Mouse (Mus musculus) ES-Bruce4 (cell line): ENCODE measurements around the gene Zbtb48. TPM values are rescaled to one million over a fixed set of nuclear protein-coding genes. Genes with fewer than 3 reads are reported as not detected.

Experiments used
- H3K27ac ChIP-seq: 2 replicates; pipeline ENCODE4 v1.5.1; 2012; ENCODE audit warnings: low read length, inconsistent platforms; ENCODE audit not compliant: insufficient read depth
- H3K27me3 ChIP-seq: 2 replicates; pipeline ENCODE4 v1.6.1; 2012; ENCODE audit warnings: mild to moderate bottlenecking, low read length, inconsistent platforms; ENCODE audit not compliant: control insufficient read depth, poor library complexity, insufficient read depth, severe bottlenecking
- H3K36me3 ChIP-seq: 2 replicates; pipeline ENCODE4 v1.6.1; 2012; ENCODE audit warnings: inconsistent platforms, mild to moderate bottlenecking, low read length, moderate library complexity; ENCODE audit not compliant: control insufficient read depth, poor library complexity, insufficient read depth, severe bottlenecking
- H3K4me1 ChIP-seq: one replicate; pipeline ENCODE4 v1.8.1; 2011; ENCODE audit warnings: low read length; ENCODE audit not compliant: control insufficient read depth, insufficient read depth
- H3K4me3 ChIP-seq: 2 replicates; pipeline ENCODE4 v1.5.1; 2011; ENCODE audit warnings: low read depth, mild to moderate bottlenecking, low read length
- H3K9ac ChIP-seq: 2 replicates; pipeline ENCODE4 v1.6.1; 2012; ENCODE audit warnings: low read depth, mild to moderate bottlenecking, inconsistent platforms; ENCODE audit not compliant: poor library complexity, severe bottlenecking
- H3K9me3 ChIP-seq: replicated peaks from 2 replicates; pipeline ENCODE4 v1.6.1; 2012; ENCODE audit warnings: mild to moderate bottlenecking, low read length, inconsistent platforms; ENCODE audit not compliant: control insufficient read depth, poor library complexity, insufficient read depth, severe bottlenecking
- CTCF ChIP-seq: IDR thresholded peaks from one replicate; pipeline ENCODE4 v1.8.1; 2011; ENCODE audit warnings: low read depth, low read length
- EP300 ChIP-seq: IDR thresholded peaks from 2 replicates; pipeline ENCODE4 v1.6.1; 2011; ENCODE audit warnings: low read depth, low read length; ENCODE audit not compliant: insufficient read depth
- POLR2A ChIP-seq: IDR thresholded peaks from one replicate; pipeline ENCODE4 v1.8.1; 2011; ENCODE audit warnings: low read length; ENCODE audit not compliant: insufficient read depth
- polyA plus RNA-seq: library from polyadenylated mRNA; stranded (reverse); fragments of >200 nt; gene quantifications from 2 replicates; pipeline ENCODE4 v1.2.4, GENCODE M21; 2011; ENCODE audit warnings: low read depth; ENCODE audit not compliant: missing spikeins, insufficient read depth, insufficient read length

Zbtb48 gene
- polyA plus RNA-seq, 1 experiment = 13.5 TPM

- H3K27me3 ChIP-seq = no peaks in the 10 kb centered on the region; the same call in 1 of the 2 replicates
Observed at GRCm38 (mm10) chr4:151995371-151996172, 31.9 kb downstream of the Zbtb48 start.

DNA sequence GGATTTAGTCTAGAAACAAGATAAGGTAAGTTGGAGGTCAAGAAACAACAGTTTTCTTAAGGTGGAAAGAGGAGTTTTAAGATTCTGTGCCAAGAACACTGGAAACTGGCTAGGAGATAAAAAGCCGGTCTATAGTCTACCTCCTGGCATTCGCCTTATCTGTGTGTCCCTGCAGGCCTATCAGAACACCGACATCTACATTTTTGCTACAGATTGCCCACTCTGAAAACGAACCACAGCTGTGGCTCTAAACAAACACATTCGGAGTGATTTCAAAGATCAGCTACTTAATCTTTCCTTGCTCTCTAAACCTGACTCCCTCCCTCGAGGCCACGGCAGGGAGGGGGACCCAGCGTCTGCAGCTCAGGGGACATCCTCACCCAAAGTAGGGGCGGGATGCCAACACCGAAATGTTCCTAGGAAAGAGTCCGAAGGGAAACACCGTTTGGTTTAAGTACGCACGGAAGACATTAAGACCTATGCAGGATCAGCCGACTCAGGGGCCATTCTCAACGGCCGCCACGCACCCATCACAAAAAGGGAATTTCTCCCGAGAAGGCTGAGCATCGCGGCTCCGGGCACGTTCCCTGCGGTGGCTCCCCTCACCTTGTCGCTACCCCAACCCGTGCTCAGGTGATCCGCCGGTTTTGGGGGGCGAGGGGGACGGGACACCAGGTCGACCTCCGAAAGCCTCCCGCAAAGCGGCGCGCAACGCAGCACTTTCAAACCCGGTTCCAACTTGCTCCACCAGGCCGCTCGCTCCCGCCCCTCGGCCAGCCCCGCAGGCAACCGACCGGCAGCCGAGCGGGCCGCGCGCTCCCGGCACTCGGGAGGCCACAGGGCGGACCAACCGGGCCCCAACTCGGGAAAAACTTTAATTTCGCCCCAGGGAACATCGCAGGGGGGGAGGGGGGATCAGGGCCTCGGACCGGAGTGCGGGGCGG is 33.0 kb downstream of the Zbtb48 start:
- peaks cover 4% of the 10 kb centered on the region for H3K4me1 ChIP-seq
- TF ChIP-seq CTCF = no peak
- no peak for TF ChIP-seq EP300
- TF ChIP-seq POLR2A = no peak
- peak overlapping the region; percentile 96 for H3K9ac ChIP-seq
- H3K36me3 ChIP-seq = peaks cover 22% of the 10 kb centered on the region
- H3K27ac ChIP-seq = no peak overlapping the region
- no peaks in the 10 kb centered on the region; the same call in 1 of the 2 replicates for H3K27me3 ChIP-seq
- peak overlapping the region; percentile 96 for H3K4me3 ChIP-seq
- no peaks in the 10 kb centered on the region for H3K9me3 ChIP-seq

More at GRCm38 (mm10) chr4:151995371-151996172, 31.9 kb downstream of the Zbtb48 start:
- H3K4me1 ChIP-seq = peaks cover under 1% of the 10 kb centered on the region
- peaks cover 22% of the 10 kb centered on the region for H3K36me3 ChIP-seq
- H3K9me3 ChIP-seq = no peaks in the 10 kb centered on the region
- H3K4me3 ChIP-seq = peak overlapping the region; percentile 96
- no peak for TF ChIP-seq CTCF
- peak; percentile 25 for TF ChIP-seq POLR2A
- no peak for TF ChIP-seq EP300
- H3K27ac ChIP-seq = no peak overlapping the region
- H3K9ac ChIP-seq = peak overlapping the region; percentile 96

- Histone ChIP-seq H3K27ac (no peak overlapping the region), H3K4me1 (peaks cover 4% of the 10 kb centered on the region), H3K36me3 (peaks cover 22% of the 10 kb centered on the region), H3K4me3 (no peak overlapping the region), H3K9ac (no peak overlapping the region), H3K9me3 (no peaks in the 10 kb centered on the region), H3K27me3 (no peaks in the 10 kb centered on the region; the same call in 1 of the 2 replicates)
- TF ChIP-seq EP300 = no peak
- no peak for TF ChIP-seq POLR2A
- TF ChIP-seq CTCF = no peak
Observed at GRCm38 (mm10) chr4:151993035-151993434, 34.4 kb downstream of the Zbtb48 start.

DNA sequence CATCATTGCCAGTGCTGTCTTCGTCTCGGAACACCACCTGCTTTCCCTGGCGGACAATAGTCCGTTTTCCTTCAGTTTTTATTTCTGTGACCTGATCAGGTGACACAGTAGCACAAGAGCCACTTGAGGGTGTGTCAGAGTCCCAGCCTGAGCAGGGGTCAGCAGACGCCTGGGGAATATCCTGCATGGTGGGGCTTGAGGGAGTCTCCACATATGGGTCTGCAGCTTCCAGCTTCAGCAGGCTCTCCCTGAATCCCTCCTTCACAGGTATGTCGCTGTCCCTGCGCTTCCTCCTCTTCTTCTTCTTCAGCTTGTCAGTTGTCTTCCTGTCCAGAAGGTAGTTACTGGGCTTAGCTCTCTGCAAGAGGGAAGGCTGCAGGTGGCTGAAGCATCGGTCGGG is 35.4 kb downstream of the Zbtb48 start:
- Histone ChIP-seq H3K4me1 (peaks cover 5% of the 10 kb centered on the region), H3K36me3 (peaks cover 22% of the 10 kb centered on the region), H3K4me3 (no peak overlapping the region), H3K27me3 (no peaks in the 10 kb centered on the region; the same call in 1 of the 2 replicates), H3K27ac (no peak overlapping the region), H3K9me3 (no peaks in the 10 kb centered on the region), H3K9ac (no peak overlapping the region)
- TF ChIP-seq CTCF (no peak), POLR2A (no peak), EP300 (no peak)

DNA sequence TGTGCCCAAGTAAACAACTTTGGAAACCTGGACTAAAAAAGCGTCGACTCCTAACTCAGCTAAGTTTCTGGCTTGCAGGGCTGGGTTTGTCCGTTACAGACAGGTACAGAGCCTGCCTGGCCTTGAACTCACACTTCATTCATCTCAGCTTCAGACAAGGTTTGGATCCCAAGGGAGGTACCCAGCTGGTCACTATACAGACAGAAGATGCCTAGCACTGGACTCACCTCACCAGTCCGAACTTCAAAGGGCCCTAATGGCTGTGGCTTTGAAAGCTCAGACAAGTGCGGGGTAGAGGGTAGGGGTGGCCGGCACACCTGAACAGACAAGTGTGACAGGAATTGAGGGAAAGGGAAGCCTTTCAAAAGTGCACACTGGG is 38.4 kb downstream of the Zbtb48 start:
- no peak for TF ChIP-seq POLR2A
- TF ChIP-seq EP300 = no peak
- TF ChIP-seq CTCF = no peak
- Histone ChIP-seq H3K9me3 (no peaks in the 10 kb centered on the region), H3K4me3 (peak overlapping the region; percentile 14), H3K27ac (peak overlapping the region; percentile 20; the same call in 1 of the 2 replicates), H3K36me3 (peaks cover 22% of the 10 kb centered on the region), H3K9ac (peak overlapping the region; percentile 78; the same call in 1 of the 2 replicates), H3K27me3 (no peaks in the 10 kb centered on the region), H3K4me1 (peaks cover 8% of the 10 kb centered on the region)
